Mouse (Mus musculus) heart, embryonic 14.5 days (tissue): ENCODE measurements around the gene Srsf3. TPM values are rescaled to one million over a fixed set of nuclear protein-coding genes. Genes with fewer than 3 reads are reported as not detected.

Source experiments
- ATAC-seq: fragments of 200-750 bp; cut with Nextera tagmentation; 2 replicates; pipeline ENCODE4 v1.8.0; 2017; ENCODE audit warnings: low read depth, moderate TSS enrichment; ENCODE audit not compliant: insufficient number of reproducible peaks, insufficient read depth, low FRiP score
- H3K27ac ChIP-seq, 2 experiments: fragments of 200-500 bp in 1 of 2; fragments of 300-500 bp in 1 of 2; sonication (generic) in 1 of 2; replicated peaks in 1 of 2; 2 replicates each; pipeline ENCODE4 v1.5.1; 2012 to 2014; ENCODE audit warnings: low read depth in 2 of 2, low read length in 2 of 2, control low read depth in 1 of 2, mild to moderate bottlenecking in 1 of 2, mixed read lengths in 1 of 2; ENCODE audit not compliant: control insufficient read depth in 1 of 2, insufficient read depth in 1 of 2
- H3K27me3 ChIP-seq: fragments of 300-500 bp; sonication (generic); 2 replicates; pipeline ENCODE4 v1.6.1; 2014; ENCODE audit warnings: mild to moderate bottlenecking, low read length, control low read depth; ENCODE audit not compliant: control insufficient read depth, insufficient read depth
- H3K36me3 ChIP-seq: fragments of 300-500 bp; sonication (generic); 2 replicates; pipeline ENCODE4 v1.6.1; 2014; ENCODE audit warnings: mild to moderate bottlenecking, control low read depth, low read length, mixed read lengths; ENCODE audit not compliant: control insufficient read depth, insufficient read depth
- H3K4me1 ChIP-seq, 2 experiments: fragments of 200-500 bp in 1 of 2; fragments of 300-500 bp in 1 of 2; sonication (generic) in 1 of 2; 2 replicates each; pipeline ENCODE4 v1.6.1; 2012 to 2014; ENCODE audit warnings: low read length in 2 of 2, control low read depth in 1 of 2, mixed read lengths in 1 of 2; ENCODE audit not compliant: control insufficient read depth in 2 of 2, insufficient read depth in 2 of 2
- H3K4me2 ChIP-seq: fragments of 300-500 bp; sonication (generic); 2 replicates; pipeline ENCODE4 v1.6.1; 2014; ENCODE audit warnings: mild to moderate bottlenecking, low read length
- H3K4me3 ChIP-seq, 2 experiments: fragments of 200-500 bp in 1 of 2; fragments of 300-500 bp in 1 of 2; sonication (generic) in 1 of 2; 2 replicates each; pipeline ENCODE4 v1.5.1; 2012 to 2014; ENCODE audit warnings: low read length in 2 of 2, mild to moderate bottlenecking in 2 of 2, control low read depth in 1 of 2, low read depth in 1 of 2, moderate library complexity in 1 of 2; ENCODE audit not compliant: control insufficient read depth in 1 of 2, insufficient read depth in 1 of 2
- H3K9ac ChIP-seq: fragments of 300-500 bp; sonication (generic); 2 replicates; pipeline ENCODE4 v1.6.1; 2014; ENCODE audit warnings: mild to moderate bottlenecking, low read length
- H3K9me3 ChIP-seq: fragments of 300-500 bp; sonication (generic); 2 replicates; pipeline ENCODE4 v1.6.1; 2016; ENCODE audit warnings: low read length, control low read depth; ENCODE audit not compliant: control insufficient read depth
- WGBS: fragments of 180-500 bp; shearing (Covaris S2); extraction: QIAGEN DNeasy Blood & Tissue Kit; methylation state at CpG from one replicate; pipeline ENCODE4 v1.1.7; 2014; 5-methylcytosine and 5-hydroxymethylcytosine counted together
- polyA plus RNA-seq: library from polyadenylated mRNA; unstranded; fragments of >200 nt; fragmentation: Nextera tagmentation; extraction: Ambion mirVana; gene quantifications from 2 replicates; pipeline ENCODE4 v1.2.1, GENCODE M21; 2014

Srsf3 gene
- 340 and 357 TPM in 2 replicates for polyA plus RNA-seq

DNA sequence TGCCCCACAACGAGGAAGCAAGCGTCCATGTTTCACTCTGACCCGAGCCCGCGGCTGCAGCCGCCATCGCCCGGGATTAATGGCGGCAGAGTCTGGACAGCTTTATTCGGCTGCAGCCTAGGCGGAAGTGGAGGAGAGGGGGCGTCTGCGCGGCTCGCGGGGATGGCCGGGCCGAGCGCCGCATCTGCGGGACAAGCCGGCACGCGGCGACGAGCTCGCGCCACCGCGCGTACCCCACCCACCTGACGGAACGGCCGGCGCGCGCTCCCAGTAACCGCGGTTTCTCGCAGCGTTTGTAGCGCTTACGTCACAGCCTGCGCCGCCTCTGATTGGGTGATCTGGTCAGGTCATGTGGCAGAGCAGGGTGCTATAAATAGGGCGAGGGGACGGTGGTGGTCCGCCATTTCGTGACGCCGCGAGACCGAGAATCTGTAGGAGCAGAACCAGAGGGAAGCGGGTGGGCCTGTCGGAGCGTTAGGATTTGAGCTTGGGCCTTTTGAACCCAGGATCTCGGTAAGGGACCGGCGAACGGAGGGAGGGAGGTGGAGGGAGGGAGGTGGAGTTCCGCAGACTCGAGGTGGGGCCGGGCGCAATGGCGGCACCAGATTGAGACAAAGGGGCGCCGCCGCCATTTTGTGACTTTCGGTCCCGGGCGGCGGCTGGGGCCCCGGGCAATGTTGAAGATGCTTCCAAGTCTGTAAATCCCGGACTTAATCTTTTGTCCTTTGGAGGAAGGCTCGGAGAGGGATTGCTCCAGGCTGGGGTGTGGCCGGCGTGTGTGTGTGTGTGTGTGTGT is at the start of gene Srsf3:
Gene Srsf3 (plus strand): TSS at position 355 of the 796 bp plus-strand sequence.
- WGBS = under 1% methylated on average over 77 of the region's 77 CpGs

DNA sequence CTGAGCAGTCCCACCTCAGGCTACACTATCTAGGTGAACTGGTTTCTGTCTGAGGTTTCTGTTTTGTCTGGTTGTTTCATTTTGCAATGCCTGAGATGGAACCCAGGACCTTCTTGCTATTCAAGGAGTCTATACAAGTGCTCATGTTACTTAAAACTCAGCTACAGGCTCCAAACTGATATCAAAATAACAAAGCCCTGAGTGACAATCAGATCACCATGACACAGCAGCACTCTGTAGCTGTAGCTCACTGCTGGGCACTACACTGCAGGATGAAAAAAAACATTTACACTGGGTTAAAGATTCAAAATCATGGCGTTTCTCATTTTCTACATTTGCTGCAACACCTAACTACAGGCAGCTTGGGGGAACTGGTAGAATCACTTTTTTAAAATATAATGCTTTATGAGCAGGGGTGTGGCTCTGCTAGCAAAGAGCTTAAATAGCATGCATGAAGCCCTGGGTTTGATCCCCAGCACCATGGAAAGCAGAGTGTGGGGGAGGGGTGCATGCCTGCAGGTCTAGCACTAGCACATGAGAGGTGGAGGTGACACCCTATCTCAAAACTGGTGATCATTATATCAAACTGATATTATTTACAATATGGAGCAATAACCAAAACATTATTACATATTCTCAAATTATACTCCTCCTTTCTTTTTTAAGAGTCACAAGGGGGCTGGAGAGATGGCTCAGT is 47.6 kb upstream of the Srsf3 start:
- Histone ChIP-seq H3K9me3 (no peaks in the 10 kb centered on the region), H3K27me3 (no peaks in the 10 kb centered on the region), H3K27ac (no peak overlapping the region), H3K36me3 (peaks cover 91% of the 10 kb centered on the region), H3K4me3 (no peak overlapping the region), H3K4me1 (peaks cover 0 to 11% of the 10 kb centered on the region in 2 experiments; a peak in 3 of 4 replicates), H3K4me2 (no peak overlapping the region), H3K9ac (no peak overlapping the region)
- 92% methylated on average over 1 of the region's 1 CpGs for WGBS
- ATAC-seq = no peak

More for the DNA sequence above, at the start of gene Srsf3:
- H3K4me1 ChIP-seq = peaks cover 0 to 7% of the 10 kb centered on the region in 2 experiments; a peak in 2 of 4 replicates
- H3K4me3 ChIP-seq = peak within 1 kb of the TSS; percentile 75 to 88
- H3K36me3 ChIP-seq = peaks cover 19% of the 10 kb centered on the region
- peak within 1 kb of the TSS; percentile 95 to 98 for H3K27ac ChIP-seq
- no peaks in the 10 kb centered on the region for H3K9me3 ChIP-seq
- ATAC-seq = peak; percentile 99
- H3K27me3 ChIP-seq = no peaks in the 10 kb centered on the region
- H3K9ac ChIP-seq = peak within 1 kb of the TSS; percentile 90
- H3K4me2 ChIP-seq = peak within 1 kb of the TSS; percentile 97

DNA sequence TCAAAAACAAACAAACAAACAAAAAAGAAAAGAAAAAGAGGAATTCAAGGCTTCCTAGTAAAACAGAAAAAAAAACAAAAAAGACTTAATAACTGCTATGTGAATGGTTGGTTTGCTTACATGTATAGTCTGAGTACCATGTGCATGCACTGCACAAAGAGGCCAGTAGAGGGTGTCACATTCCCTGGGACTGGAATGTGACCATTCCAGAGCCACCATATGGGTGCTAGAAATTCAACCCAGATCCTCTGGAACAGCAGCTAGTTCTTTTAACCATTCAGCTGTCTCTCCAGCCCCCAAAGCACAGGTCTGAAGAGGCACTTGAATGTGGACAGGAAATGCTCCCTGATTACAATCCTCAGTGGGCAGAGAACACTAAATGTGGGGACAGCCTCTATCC is 45.6 kb upstream of the Srsf3 start:
- no peak overlapping the region for H3K4me2 ChIP-seq
- peaks cover 2 to 24% of the 10 kb centered on the region in 2 experiments for H3K4me1 ChIP-seq
- H3K9me3 ChIP-seq = no peaks in the 10 kb centered on the region
- H3K4me3 ChIP-seq = no peak overlapping the region
- H3K27ac ChIP-seq = no peak overlapping the region
- H3K27me3 ChIP-seq = no peaks in the 10 kb centered on the region
- no peak for ATAC-seq
- H3K9ac ChIP-seq = no peak overlapping the region
- H3K36me3 ChIP-seq = peaks cover 96% of the 10 kb centered on the region

DNA sequence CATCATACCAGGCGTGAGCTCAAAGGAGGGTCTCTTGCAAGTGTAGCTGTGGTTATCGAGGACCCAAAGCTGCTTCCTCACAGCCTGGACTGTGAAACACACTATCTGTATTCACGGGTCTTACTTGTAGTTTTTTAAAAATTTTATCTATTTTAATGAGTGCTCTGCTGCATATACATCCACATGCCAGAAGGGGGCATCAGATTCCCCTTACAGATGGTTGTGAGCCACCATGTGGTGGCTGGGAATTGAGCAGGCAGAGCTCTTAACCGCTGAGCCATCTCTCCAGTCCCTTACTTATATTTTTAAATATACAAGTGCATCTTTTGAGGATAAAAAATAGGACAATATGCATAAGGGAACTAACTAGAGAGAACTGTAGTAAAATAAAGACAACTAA is 44.7 kb upstream of the Srsf3 start:
- H3K27me3 ChIP-seq = no peaks in the 10 kb centered on the region
- no peak overlapping the region for H3K27ac ChIP-seq
- no peak for ATAC-seq
- H3K9me3 ChIP-seq = no peaks in the 10 kb centered on the region
- H3K4me1 ChIP-seq = peaks cover 2 to 23% of the 10 kb centered on the region in 2 experiments
- H3K36me3 ChIP-seq = peaks cover 92% of the 10 kb centered on the region
- H3K9ac ChIP-seq = no peak overlapping the region
- no peak overlapping the region for H3K4me2 ChIP-seq
- no peak overlapping the region for H3K4me3 ChIP-seq
- WGBS = 67% methylated on average over 4 of the region's 4 CpGs

DNA sequence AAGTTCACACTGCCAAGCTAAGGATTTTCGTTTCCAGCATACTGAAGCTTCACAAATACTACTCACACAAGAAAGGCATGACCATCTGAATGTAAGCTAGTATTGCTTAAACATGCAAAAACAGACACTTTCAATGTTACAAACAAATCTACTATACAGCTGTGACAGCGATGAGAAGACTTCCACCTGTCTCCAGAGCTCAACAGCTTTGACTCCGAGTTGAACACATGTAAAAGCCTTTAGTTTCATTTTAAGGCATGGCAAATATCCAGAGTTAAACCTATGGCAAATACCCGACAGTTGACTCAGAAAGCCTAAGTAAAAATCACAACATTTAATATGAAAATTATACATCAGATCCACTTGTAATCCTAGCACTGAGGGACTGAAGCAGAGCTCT is 44.1 kb upstream of the Srsf3 start:
- WGBS = 86% methylated on average over 4 of the region's 4 CpGs
- H3K4me1 ChIP-seq = peaks cover 2 to 18% of the 10 kb centered on the region in 2 experiments; a peak in 3 of 4 replicates
- H3K36me3 ChIP-seq = peaks cover 86% of the 10 kb centered on the region
- no peak for ATAC-seq
- H3K4me2 ChIP-seq = no peak overlapping the region
- H3K27me3 ChIP-seq = no peaks in the 10 kb centered on the region
- no peaks in the 10 kb centered on the region for H3K9me3 ChIP-seq
- H3K9ac ChIP-seq = no peak overlapping the region
- no peak overlapping the region for H3K4me3 ChIP-seq
- no peak overlapping the region for H3K27ac ChIP-seq

DNA sequence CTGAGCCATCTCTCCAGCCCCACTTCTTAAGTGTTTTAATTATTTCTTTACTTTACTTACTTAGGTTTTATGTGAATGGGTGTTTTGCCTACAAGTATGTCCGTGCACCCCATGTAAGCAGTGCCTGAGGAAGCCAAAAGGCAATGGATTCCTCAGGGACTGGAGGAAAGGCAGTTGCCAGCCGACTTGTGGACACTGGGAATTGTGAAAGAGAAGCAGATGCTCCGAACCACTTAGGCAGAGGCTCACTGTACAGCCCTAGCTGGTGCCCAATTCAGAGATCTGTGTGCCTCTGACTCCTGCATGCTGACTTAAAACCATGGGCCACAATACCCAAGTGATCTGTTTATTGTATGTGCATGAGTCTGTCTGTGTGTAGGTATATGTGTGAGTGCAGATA is 43.4 kb upstream of the Srsf3 start:
- H3K9ac ChIP-seq = no peak overlapping the region
- no peak overlapping the region for H3K4me2 ChIP-seq
- 84% methylated on average over 3 of the region's 3 CpGs for WGBS
- H3K27ac ChIP-seq = no peak overlapping the region
- no peak for ATAC-seq
- no peak overlapping the region for H3K4me3 ChIP-seq
- no peaks in the 10 kb centered on the region for H3K9me3 ChIP-seq
- H3K36me3 ChIP-seq = peaks cover 82% of the 10 kb centered on the region
- peaks cover 2 to 17% of the 10 kb centered on the region in 2 experiments; a peak in 3 of 4 replicates for H3K4me1 ChIP-seq
- H3K27me3 ChIP-seq = no peaks in the 10 kb centered on the region

DNA sequence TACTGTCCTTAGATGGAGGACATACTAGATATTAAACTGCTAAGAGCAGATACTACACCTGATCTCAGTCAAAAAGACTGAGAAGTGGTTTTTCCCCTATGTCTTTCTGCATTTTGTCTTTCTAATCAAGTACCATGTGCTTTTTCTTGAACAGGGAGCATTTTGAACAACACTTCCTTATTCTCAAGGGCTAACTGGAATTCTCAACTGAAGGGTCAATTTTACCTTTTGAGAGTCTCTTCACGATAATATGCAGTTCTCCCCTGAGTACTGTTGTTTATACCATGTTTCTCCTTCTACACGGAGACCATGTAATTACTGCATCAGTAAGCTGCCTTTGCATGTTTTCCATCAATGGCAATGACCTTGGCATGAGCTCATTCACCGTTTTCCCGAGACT is 42.4 kb upstream of the Srsf3 start:
- no peak for ATAC-seq
- Histone ChIP-seq H3K9me3 (no peaks in the 10 kb centered on the region), H3K27ac (no peak overlapping the region; a peak in 1 of 4 replicates), H3K4me2 (no peak overlapping the region), H3K9ac (no peak overlapping the region), H3K36me3 (peaks cover 78% of the 10 kb centered on the region), H3K4me1 (peaks cover 2 to 17% of the 10 kb centered on the region in 2 experiments; a peak in 3 of 4 replicates), H3K27me3 (no peaks in the 10 kb centered on the region), H3K4me3 (no peak overlapping the region)
- 37% methylated on average over 4 of the region's 4 CpGs for WGBS
